Mouse (Mus musculus): ENCODE results near the gene Fam185a. TPM values are rescaled to one million over a fixed set of nuclear protein-coding genes. Genes with fewer than 3 reads are reported as not detected.

Fam185a gene
- total RNA-seq, 4 experiments from 2014 or later: 12.7 to 13.4 (median 12.7) TPM

Other genes starting within 250 kb of the Fam185a start
- gene Gsap, start 238.7 kb upstream of the Fam185a start, total RNA-seq (2022): 1 to 10 TPM; 5.5 to 9.1 (median 7.4) TPM
- 1 to 10 TPM; 1.5 to 3.0 (median 2.0) TPM for gene Fgl2, start 52.3 kb upstream of the Fam185a start, total RNA-seq (2022)
- under 1 TPM; 0.09 to 0.44 (median 0.38) TPM for gene Ccdc146, start 281 bp upstream of the Fam185a start, total RNA-seq (2022)
- gene Lrrc17, start 118.6 kb downstream of the Fam185a start, total RNA-seq (2022): under 1 TPM; 0.44 to 0.93 (median 0.54) TPM
- gene Fbxl13, start 220.7 kb downstream of the Fam185a start, total RNA-seq (2022): under 1 TPM; 0.23 to 0.70 (median 0.32) TPM
- gene Armc10, start 220.9 kb downstream of the Fam185a start, total RNA-seq (2022): 10 to 100 TPM; 20.0 to 21.6 (median 20.7) TPM